Mouse (Mus musculus) kidney, postnatal 14 days (tissue): ENCODE results near the gene 4930435E12Rik.

ENCODE experiments used
- DNase-seq: peaks from one replicate; pipeline ENCODE4 v3.0.0; 2022; ENCODE audit warnings: mixed read lengths

Gene 4930435E12Rik

DNA sequence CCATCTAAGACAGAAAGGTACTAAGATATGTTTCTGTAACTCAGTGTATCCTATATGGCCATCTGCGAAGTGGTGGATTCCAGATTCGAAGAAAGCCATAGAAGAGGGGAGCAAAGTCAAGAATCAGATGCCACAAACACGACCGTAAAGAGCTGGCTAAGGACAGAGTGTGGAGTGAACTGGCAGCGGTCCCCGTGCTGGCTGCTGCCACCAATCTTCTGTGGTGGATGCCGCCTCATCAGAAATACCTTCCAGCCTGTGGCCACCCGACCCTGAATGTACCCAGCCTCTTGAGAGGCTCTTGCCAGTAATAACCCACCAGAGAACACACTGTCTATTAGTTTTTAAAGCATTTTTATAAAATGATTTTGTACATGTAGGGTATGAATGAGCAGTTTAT is 60.2 kb downstream of the 4930435E12Rik start:
- DNase-seq = no peak

GRCm38 (mm10) chr16:38767761-38768160 is 60.8 kb downstream of the 4930435E12Rik start:
- DNase-seq = no peak

DNA sequence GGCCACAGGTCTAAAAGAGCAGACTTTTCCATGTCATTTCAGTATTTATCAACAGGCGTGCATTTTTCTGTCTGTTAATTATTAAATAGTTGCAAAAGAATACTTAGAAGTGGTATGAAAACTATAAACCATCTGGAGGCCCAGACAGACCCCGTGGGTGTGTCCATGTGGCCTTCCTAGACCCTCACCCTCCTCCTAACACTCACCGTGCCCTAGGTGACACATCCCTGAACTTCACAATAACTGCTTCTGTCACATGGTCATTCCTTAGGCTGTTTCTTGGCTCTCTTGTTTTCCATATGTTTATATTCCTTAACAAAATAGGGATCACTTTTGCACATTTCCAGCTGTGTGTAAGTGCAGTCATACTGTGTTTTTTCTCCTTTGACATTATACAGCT is 61.9 kb downstream of the 4930435E12Rik start:
- DNase-seq = no peak

DNA sequence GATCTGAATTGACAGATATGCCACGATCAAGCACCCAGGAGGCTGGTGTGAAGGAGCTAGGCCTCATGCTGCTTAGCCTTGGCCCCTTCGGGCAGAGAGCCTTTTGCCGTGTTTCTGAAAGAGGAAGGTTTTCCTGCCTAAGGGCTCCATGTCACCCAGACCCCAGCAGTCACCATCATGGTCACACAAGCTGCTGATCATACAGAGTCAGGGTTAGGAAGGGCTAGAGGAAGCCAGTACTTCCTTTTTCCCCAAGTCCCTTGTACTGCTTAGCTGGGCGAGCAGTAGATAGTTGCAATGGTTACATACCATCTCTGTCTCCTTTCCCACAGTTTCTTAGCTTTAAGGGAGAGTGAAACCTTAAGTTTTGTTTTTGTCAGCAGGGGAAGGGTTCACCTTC is 65.0 kb downstream of the 4930435E12Rik start:
- DNase-seq = no peak

GRCm38 (mm10) chr16:38762401-38762800 is 66.1 kb downstream of the 4930435E12Rik start:
- no peak for DNase-seq
